ENCODE assay signal across 8 mouse cellular contexts in genomic region chr3:143100203-143100602, GRCm38 (mm10).
A peak's percentile ranks its signal among the peaks of the same experiment; 100 is the strongest.
DNase-seq lines count a peak whose midpoint lies in the region; ATAC-seq and TF ChIP-seq lines count a peak whose summit lies in the region.

No protein-coding gene starts in this region.

- peak overlapping the region; percentile 79 for H3K4me2 ChIP-seq in heart, embryonic 11.5 days
- peak overlapping the region; percentile 80 for H3K4me2 ChIP-seq in limb, embryonic 13.5 days (replicated peaks)
- H3K4me2 ChIP-seq in stomach, embryonic 16.5 days (ENCODE audit: low read depth, low read length): peak overlapping the region; percentile 98

- H3K27me3 ChIP-seq in heart, embryonic 11.5 days (ENCODE audit: control insufficient read depth, insufficient read depth, low read length): peaks cover 6% of the 10 kb centered on the region; the same call in 1 of the 2 replicates
- H3K27me3 ChIP-seq in limb, embryonic 13.5 days: peaks cover 27% of the 10 kb centered on the region
- H3K27me3 ChIP-seq in stomach, embryonic 16.5 days (ENCODE audit: control insufficient read depth, insufficient read depth, low read length): no peaks in the 10 kb centered on the region
- H3K27me3 ChIP-seq in kidney, adult 2 months (replicated peaks; ENCODE audit: control insufficient read depth, insufficient read depth, low read length): peaks cover 2% of the 10 kb centered on the region

- WGBS in heart, embryonic 11.5 days (ENCODE audit: insufficient replicate concordance): 65% methylated on average over 7 of the region's 7 CpGs
- WGBS in limb, embryonic 13.5 days: 39% methylated on average over 7 of the region's 7 CpGs
- WGBS in stomach, embryonic 16.5 days: 53% methylated on average over 7 of the region's 7 CpGs
- 59% methylated on average over 7 of the region's 7 CpGs for WGBS in kidney, adult 2 months

- H3K27ac ChIP-seq in heart, embryonic 11.5 days (ENCODE audit: low read depth, low read length): no peak overlapping the region
- no peak overlapping the region for H3K27ac ChIP-seq in limb, embryonic 13.5 days
- H3K27ac ChIP-seq in stomach, embryonic 16.5 days (ENCODE audit: low read length): no peak overlapping the region; the same call in 1 of the 2 replicates
- H3K27ac ChIP-seq in kidney, adult 2 months (ENCODE audit: insufficient read depth, low read depth, low read length): no peak overlapping the region

- H3K4me3 ChIP-seq in heart, embryonic 11.5 days (ENCODE audit: low read depth, low read length): no peak overlapping the region
- H3K4me3 ChIP-seq in limb, embryonic 13.5 days: peak overlapping the region; percentile 49
- H3K4me3 ChIP-seq in stomach, embryonic 16.5 days (replicated peaks; ENCODE audit: low read length): peak overlapping the region; percentile 52; the same call in 1 of the 2 replicates
- H3K4me3 ChIP-seq in kidney, adult 2 months (ENCODE audit: insufficient read depth, low read depth, low read length): no peak overlapping the region

- no peak for ATAC-seq in heart, embryonic 11.5 days (replicated peaks; ENCODE audit: insufficient number of reproducible peaks, low FRiP score, low TSS enrichment)
- ATAC-seq in limb, embryonic 13.5 days (ENCODE audit: low FRiP score, low read depth): no peak
- no peak for ATAC-seq in stomach, embryonic 16.5 days (ENCODE audit: insufficient read depth, low FRiP score)

- H3K4me1 ChIP-seq in heart, embryonic 11.5 days (ENCODE audit: control insufficient read depth, insufficient read depth, low read length): peaks cover 8% of the 10 kb centered on the region
- peaks cover 37% of the 10 kb centered on the region for H3K4me1 ChIP-seq in limb, embryonic 13.5 days
- H3K4me1 ChIP-seq in stomach, embryonic 16.5 days (ENCODE audit: control insufficient read depth, insufficient read depth, low read length): peaks cover 6% of the 10 kb centered on the region; the same call in 1 of the 2 replicates
- no peaks in the 10 kb centered on the region for H3K4me1 ChIP-seq in kidney, adult 2 months (ENCODE audit: control insufficient read depth, insufficient read depth, low read length)

- H3K9me3 ChIP-seq in heart, embryonic 11.5 days (replicated peaks; ENCODE audit: control insufficient read depth, low read length): no peaks in the 10 kb centered on the region
- H3K9me3 ChIP-seq in limb, embryonic 13.5 days: no peaks in the 10 kb centered on the region
- H3K9me3 ChIP-seq in stomach, embryonic 16.5 days (replicated peaks; ENCODE audit: control insufficient read depth, low read length): no peaks in the 10 kb centered on the region

- no peak for TF ChIP-seq POLR2A in kidney, adult 2 months (IDR thresholded peaks at IDR 0.05; ENCODE audit: low read depth, low read length)

- peak overlapping the region; percentile 70 for H3K9ac ChIP-seq in heart, embryonic 11.5 days (ENCODE audit: low read depth, low read length)
- no peak overlapping the region for H3K9ac ChIP-seq in limb, embryonic 13.5 days
- no peak overlapping the region for H3K9ac ChIP-seq in stomach, embryonic 16.5 days (ENCODE audit: low read length)

- TF ChIP-seq CTCF in kidney, adult 2 months (conservative IDR thresholded peaks at IDR 0.05; ENCODE audit: insufficient read depth, insufficient read length, low read depth, low read length): no peak

- no peak for DNase-seq in heart, adult 18-20 months
- peak; percentile 31 to 34 for DNase-seq in right cerebral cortex, adult 2 months (ENCODE audit: low spot score in 2 of 2)
- DNase-seq in right cerebral cortex, postnatal 4 days: no peak
- DNase-seq in gastrocnemius, postnatal 25 days: no peak
- DNase-seq in kidney, adult 2 months: no peak

- H3K36me3 ChIP-seq in heart, embryonic 11.5 days (ENCODE audit: control insufficient read depth, insufficient read depth, low read length): no peaks in the 10 kb centered on the region
- no peaks in the 10 kb centered on the region for H3K36me3 ChIP-seq in limb, embryonic 13.5 days
- no peaks in the 10 kb centered on the region for H3K36me3 ChIP-seq in stomach, embryonic 16.5 days (ENCODE audit: control insufficient read depth, insufficient read depth, low read length)
- H3K36me3 ChIP-seq in kidney, adult 2 months (ENCODE audit: control insufficient read depth, insufficient read depth, low read length): no peaks in the 10 kb centered on the region

Comparison
In these comparisons a context has a peak if more than half of its experiments do, and no peak if none do; other contexts are left out.
1. DNase-seq: peak in right cerebral cortex, adult 2 months (2 of 2); none in heart, adult 18-20 months (0 of 2), right cerebral cortex, postnatal 4 days (single experiment), gastrocnemius, postnatal 25 days (single experiment) and kidney, adult 2 months (single experiment).
2. H3K4me3 ChIP-seq: peak in limb, embryonic 13.5 days (single experiment) and stomach, embryonic 16.5 days (single experiment); none in heart, embryonic 11.5 days (single experiment) and kidney, adult 2 months (single experiment).
3. Peak in every context shown above with its lines, with median percentiles within 50 percentile points of each other: H3K4me2 ChIP-seq.